Mouse (Mus musculus): Measurements from ENCODE around the gene Olfr1532-ps1. TPM values are rescaled to one million over a fixed set of nuclear protein-coding genes. Genes with fewer than 3 reads are reported as not detected.

Gene Olfr1532-ps1
- polyA plus RNA-seq, 1 experiment from 2014 or later = not detected

DNA sequence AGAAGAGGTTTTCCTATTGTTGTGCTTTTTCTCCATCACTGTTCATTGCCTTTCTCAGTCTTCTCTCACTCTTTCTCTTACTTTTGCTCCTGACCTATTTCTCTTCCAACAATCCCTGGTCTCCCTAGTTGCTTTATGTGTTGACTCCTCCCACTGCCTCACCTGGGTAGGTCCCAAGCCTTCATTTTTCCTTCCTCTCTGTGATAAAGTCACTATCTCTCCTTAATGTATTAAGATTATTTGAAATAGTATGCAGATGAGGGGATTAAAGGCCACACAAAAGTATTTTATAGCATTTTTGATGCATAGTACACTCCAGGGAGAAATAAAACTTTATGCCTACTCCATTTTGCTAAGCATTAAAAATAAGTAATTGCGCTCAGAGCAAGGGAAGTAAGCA is 56.0 kb downstream of the Olfr1532-ps1 start, which contains the start of gene Olfr6:
TSS of gene Olfr6 (minus strand) at position 101 of the 400 bp plus-strand sequence.
- Histone ChIP-seq H3K36me3 (replicated peaks; ENCODE audit: control insufficient read depth, insufficient read depth, low read depth, low read length) (no peaks in the 10 kb centered on the region), H3K9ac (replicated peaks; ENCODE audit: low read length) (no peak within 1 kb of the TSS), H3K4me1 (ENCODE audit: control insufficient read depth, insufficient read depth, low read length) (no peaks in the 10 kb centered on the region), H3K4me3 (ENCODE audit: low read depth, low read length) (no peak within 1 kb of the TSS), H3K27me3 (ENCODE audit: control insufficient read depth, insufficient read depth, low read length) (no peaks in the 10 kb centered on the region), H3K27ac (replicated peaks; ENCODE audit: low read depth, low read length) (no peak within 1 kb of the TSS), H3K9me3 (replicated peaks; ENCODE audit: control insufficient read depth, low read length) (no peaks in the 10 kb centered on the region), H3K4me2 (ENCODE audit: low read depth, low read length) (no peak within 1 kb of the TSS)
- WGBS = 88% methylated on average over 1 of the region's 1 CpGs
- ATAC-seq (replicated peaks; ENCODE audit: insufficient number of reproducible peaks, low FRiP score, low TSS enrichment, low read depth) (no peak), DNase-seq (ENCODE audit: low spot score) (no peak)

Other genes starting within 250 kb of the Olfr1532-ps1 start
- not detected in 2 replicates for gene Olfr693, start 227.4 kb upstream of the Olfr1532-ps1 start, polyA plus RNA-seq (2014; fragmentation: Nextera tagmentation; extraction: Ambion mirVana)
- gene Olfr694, start 216.2 kb upstream of the Olfr1532-ps1 start, polyA plus RNA-seq (2014; fragmentation: Nextera tagmentation; extraction: Ambion mirVana) = not detected in 2 replicates
- not detected in 2 replicates for gene Olfr695, start 191.6 kb upstream of the Olfr1532-ps1 start, polyA plus RNA-seq (2014; fragmentation: Nextera tagmentation; extraction: Ambion mirVana)
- not detected in 2 replicates for gene Olfr697, start 165.6 kb upstream of the Olfr1532-ps1 start, polyA plus RNA-seq (2014; fragmentation: Nextera tagmentation; extraction: Ambion mirVana)
- gene Olfr698, start 152.6 kb upstream of the Olfr1532-ps1 start, polyA plus RNA-seq (2014; fragmentation: Nextera tagmentation; extraction: Ambion mirVana) = not detected in 2 replicates
- not detected in 2 replicates for gene Olfr699, start 114.8 kb upstream of the Olfr1532-ps1 start, polyA plus RNA-seq (2014; fragmentation: Nextera tagmentation; extraction: Ambion mirVana)
- gene Olfr700, start 99.2 kb upstream of the Olfr1532-ps1 start, polyA plus RNA-seq (2014; fragmentation: Nextera tagmentation; extraction: Ambion mirVana) = not detected in 2 replicates
- gene Olfr701, start 93.9 kb upstream of the Olfr1532-ps1 start, polyA plus RNA-seq (2014; fragmentation: Nextera tagmentation; extraction: Ambion mirVana) = not detected in 2 replicates
- not detected in 2 replicates for gene Olfr702, start 74.1 kb upstream of the Olfr1532-ps1 start, polyA plus RNA-seq (2014; fragmentation: Nextera tagmentation; extraction: Ambion mirVana)
- not detected in 2 replicates for gene Olfr703, start 64.6 kb upstream of the Olfr1532-ps1 start, polyA plus RNA-seq (2014; fragmentation: Nextera tagmentation; extraction: Ambion mirVana)
- gene Olfr704, start 44.8 kb upstream of the Olfr1532-ps1 start, polyA plus RNA-seq (2014; fragmentation: Nextera tagmentation; extraction: Ambion mirVana) = not detected in 2 replicates
- gene Olfr705, start 31.1 kb upstream of the Olfr1532-ps1 start, polyA plus RNA-seq (2014; fragmentation: Nextera tagmentation; extraction: Ambion mirVana) = not detected in 2 replicates
- gene Olfr706, start 19.8 kb upstream of the Olfr1532-ps1 start, polyA plus RNA-seq (2014; fragmentation: Nextera tagmentation; extraction: Ambion mirVana) = not detected in 2 replicates
- not detected in 2 replicates for gene Olfr707, start 6.8 kb upstream of the Olfr1532-ps1 start, polyA plus RNA-seq (2014; fragmentation: Nextera tagmentation; extraction: Ambion mirVana)
- gene Olfr709-ps1, start 24.2 kb downstream of the Olfr1532-ps1 start, polyA plus RNA-seq (2014; fragmentation: Nextera tagmentation; extraction: Ambion mirVana) = not detected in 2 replicates
- not detected in 2 replicates for gene Olfr710, start 40.3 kb downstream of the Olfr1532-ps1 start, polyA plus RNA-seq (2014; fragmentation: Nextera tagmentation; extraction: Ambion mirVana)
- gene Olfr6, start 55.9 kb downstream of the Olfr1532-ps1 start, polyA plus RNA-seq (2014; fragmentation: Nextera tagmentation; extraction: Ambion mirVana) = not detected in 2 replicates
- gene Olfr711, start 67.5 kb downstream of the Olfr1532-ps1 start, polyA plus RNA-seq (2014; fragmentation: Nextera tagmentation; extraction: Ambion mirVana) = not detected in 2 replicates
- not detected in 2 replicates for gene Olfr2, start 98.1 kb downstream of the Olfr1532-ps1 start, polyA plus RNA-seq (2014; fragmentation: Nextera tagmentation; extraction: Ambion mirVana)
- gene Olfr713, start 123.2 kb downstream of the Olfr1532-ps1 start, polyA plus RNA-seq (2014; fragmentation: Nextera tagmentation; extraction: Ambion mirVana) = not detected in 2 replicates
- gene Olfr714, start 163.0 kb downstream of the Olfr1532-ps1 start, polyA plus RNA-seq (2014; fragmentation: Nextera tagmentation; extraction: Ambion mirVana) = not detected in 2 replicates
- not detected in 2 replicates for gene Olfr17, start 185.2 kb downstream of the Olfr1532-ps1 start, polyA plus RNA-seq (2014; fragmentation: Nextera tagmentation; extraction: Ambion mirVana)
- not detected in 2 replicates for gene Olfr715b, start 202.4 kb downstream of the Olfr1532-ps1 start, polyA plus RNA-seq (2014; fragmentation: Nextera tagmentation; extraction: Ambion mirVana)
- not detected in 2 replicates for gene Olfr715, start 223.1 kb downstream of the Olfr1532-ps1 start, polyA plus RNA-seq (2014; fragmentation: Nextera tagmentation; extraction: Ambion mirVana)
- gene Olfr716, start 230.3 kb downstream of the Olfr1532-ps1 start, polyA plus RNA-seq (2014; fragmentation: Nextera tagmentation; extraction: Ambion mirVana) = not detected in 2 replicates